Mouse (Mus musculus): ENCODE data around the gene Cacnb4.

GRCm38 (mm10) chr2:52548401-52548800 lies 128.2 kb downstream of the Cacnb4 start:
- TF ChIP-seq TAL1 (IDR thresholded peaks at IDR 0.05; ENCODE audit: low read length) (no peak), GATA1 (IDR thresholded peaks at IDR 0.05; ENCODE audit: low read length) (no peak)

Measured in erythroblast, embryonic 14.5 days (primary cell).